Comparison of ENCODE assay signal across 8 mouse cellular contexts in the genomic region with DNA sequence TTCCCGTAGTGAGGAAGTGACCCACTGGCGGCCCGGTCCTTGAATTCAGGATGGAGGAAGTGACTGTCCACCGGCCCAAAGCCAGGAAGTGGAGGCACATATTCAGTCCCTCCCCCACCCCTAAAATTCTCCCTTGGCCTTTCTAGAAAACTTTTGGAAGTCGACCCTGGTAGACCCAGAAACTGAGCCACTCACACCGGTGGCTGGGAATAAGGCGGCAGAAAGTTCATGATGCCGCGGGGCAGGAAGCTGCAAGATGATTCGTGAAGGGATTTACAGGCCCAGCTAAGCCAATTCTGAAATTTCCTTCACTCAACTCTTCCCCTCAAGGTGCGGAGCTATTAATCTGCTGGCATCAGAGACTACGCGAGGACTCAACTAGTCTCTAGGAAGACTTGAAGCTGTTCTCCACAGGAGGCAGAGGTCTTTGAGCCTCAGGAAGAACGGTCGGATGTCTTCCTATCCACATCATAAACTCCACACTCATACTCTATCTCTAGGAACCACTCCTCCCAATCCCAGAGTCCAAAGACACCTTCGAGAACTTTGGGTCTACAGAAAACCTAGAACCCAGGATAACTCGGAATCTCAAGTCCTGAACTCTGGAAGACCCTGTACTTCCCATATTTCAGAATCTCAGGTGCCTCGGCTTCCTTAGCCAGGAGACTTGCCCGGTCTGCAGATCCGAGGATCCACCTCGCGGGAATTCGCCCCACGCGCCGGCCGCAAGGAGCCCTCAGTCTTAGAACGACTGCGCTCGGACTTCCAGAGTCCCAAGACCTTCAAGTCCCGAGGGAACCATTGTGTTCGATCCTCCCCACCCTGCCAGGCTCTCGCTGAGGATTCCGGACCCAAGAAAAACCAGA. TPM values are rescaled to one million over a fixed set of nuclear protein-coding genes. Genes with fewer than 3 reads are reported as not detected.
A peak's percentile ranks its signal among the peaks of the same experiment; 100 is the strongest.
DNase-seq lines count a peak whose midpoint lies in the region; ATAC-seq and TF ChIP-seq lines count a peak whose summit lies in the region.

No protein-coding gene starts in this region.

- ATAC-seq in hindbrain, embryonic 15.5 days (ENCODE audit: low FRiP score, low read depth), result no peak
- peak; percentile 22 for ATAC-seq in liver, embryonic 15.5 days (ENCODE audit: insufficient read depth)

- H3K4me1 ChIP-seq in ES-Bruce4 (ENCODE audit: control insufficient read depth, insufficient read depth, low read length), result no peaks in the 10 kb centered on the region
- H3K4me1 ChIP-seq in erythroblast, embryonic 14.5 days (ENCODE audit: control insufficient read depth), result peaks cover 47% of the 10 kb centered on the region
- peaks cover 18% of the 10 kb centered on the region for H3K4me1 ChIP-seq in hindbrain, embryonic 15.5 days (replicated peaks)
- H3K4me1 ChIP-seq in liver, embryonic 15.5 days (replicated peaks), result peaks cover 54% of the 10 kb centered on the region
- peaks cover 6% of the 10 kb centered on the region for H3K4me1 ChIP-seq in olfactory bulb, adult 2 months (ENCODE audit: control insufficient read depth, insufficient read depth, low read length)

- H3K4me2 ChIP-seq in hindbrain, embryonic 15.5 days, result peak overlapping the region; percentile 80
- peak overlapping the region; percentile 83 for H3K4me2 ChIP-seq in liver, embryonic 15.5 days

- no peaks in the 10 kb centered on the region for H3K27me3 ChIP-seq in ES-Bruce4 (ENCODE audit: control insufficient read depth, insufficient read depth, low read length, poor library complexity, severe bottlenecking)
- no peaks in the 10 kb centered on the region for H3K27me3 ChIP-seq in erythroblast, embryonic 14.5 days (ENCODE audit: control insufficient read depth)
- no peaks in the 10 kb centered on the region for H3K27me3 ChIP-seq in hindbrain, embryonic 15.5 days
- no peaks in the 10 kb centered on the region for H3K27me3 ChIP-seq in liver, embryonic 15.5 days

- TF ChIP-seq POLR2A in ES-Bruce4 (IDR thresholded peaks at IDR 0.05; ENCODE audit: insufficient read depth, low read length), result no peak
- TF ChIP-seq POLR2A in olfactory bulb, adult 2 months (IDR thresholded peaks at IDR 0.05; ENCODE audit: insufficient read depth, low read depth, low read length), result no peak

- WGBS in hindbrain, embryonic 15.5 days, result 8% methylated on average over 34 of the region's 34 CpGs
- 2% methylated on average over 34 of the region's 34 CpGs for WGBS in liver, embryonic 15.5 days (ENCODE audit: insufficient replicate concordance)
- WGBS in olfactory bulb, adult 2 months, result 11% methylated on average over 34 of the region's 34 CpGs

- H3K9ac ChIP-seq in ES-Bruce4 (ENCODE audit: low read depth, poor library complexity, severe bottlenecking), result peak overlapping the region; percentile 88
- peak overlapping the region; percentile 76 for H3K9ac ChIP-seq in hindbrain, embryonic 15.5 days
- H3K9ac ChIP-seq in liver, embryonic 15.5 days, result peak overlapping the region; percentile 68

- H3K4me3 ChIP-seq in ES-Bruce4 (ENCODE audit: low read depth, low read length), result peak overlapping the region; percentile 76
- H3K4me3 ChIP-seq in erythroblast, embryonic 14.5 days (replicated peaks), result peak overlapping the region; percentile 91
- H3K4me3 ChIP-seq in hindbrain, embryonic 15.5 days, result peak overlapping the region; percentile 78
- H3K4me3 ChIP-seq in liver, embryonic 15.5 days (replicated peaks), result peak overlapping the region; percentile 85
- peak overlapping the region; percentile 90 for H3K4me3 ChIP-seq in olfactory bulb, adult 2 months (ENCODE audit: insufficient read depth, low read depth, low read length)

- H3K36me3 ChIP-seq in ES-Bruce4 (ENCODE audit: control insufficient read depth, insufficient read depth, low read length, poor library complexity, severe bottlenecking), result peaks cover 6% of the 10 kb centered on the region
- H3K36me3 ChIP-seq in erythroblast, embryonic 14.5 days (ENCODE audit: control insufficient read depth), result peaks cover 7% of the 10 kb centered on the region
- no peaks in the 10 kb centered on the region for H3K36me3 ChIP-seq in hindbrain, embryonic 15.5 days
- H3K36me3 ChIP-seq in liver, embryonic 15.5 days (replicated peaks), result no peaks in the 10 kb centered on the region

- H3K9me3 ChIP-seq in ES-Bruce4 (replicated peaks; ENCODE audit: control insufficient read depth, insufficient read depth, low read length, poor library complexity, severe bottlenecking), result no peaks in the 10 kb centered on the region
- no peaks in the 10 kb centered on the region for H3K9me3 ChIP-seq in erythroblast, embryonic 14.5 days (ENCODE audit: control insufficient read depth, low read length)
- no peaks in the 10 kb centered on the region for H3K9me3 ChIP-seq in hindbrain, embryonic 15.5 days
- H3K9me3 ChIP-seq in liver, embryonic 15.5 days (replicated peaks), result no peaks in the 10 kb centered on the region

- H3K27ac ChIP-seq in ES-Bruce4 (ENCODE audit: insufficient read depth, low read length), result peak overlapping the region; percentile 32
- peak overlapping the region; percentile 71 for H3K27ac ChIP-seq in hindbrain, embryonic 15.5 days (replicated peaks)
- H3K27ac ChIP-seq in liver, embryonic 15.5 days (replicated peaks), result peak overlapping the region; percentile 67
- H3K27ac ChIP-seq in olfactory bulb, adult 2 months (ENCODE audit: insufficient read depth, low read depth, low read length), result peak overlapping the region; percentile 19; the same call in 1 of the 2 replicates

- no peak for TF ChIP-seq EP300 in ES-Bruce4 (IDR thresholded peaks at IDR 0.05; ENCODE audit: insufficient read depth, low read depth, low read length)

- TF ChIP-seq CTCF in ES-Bruce4 (IDR thresholded peaks at IDR 0.05; ENCODE audit: low read depth, low read length), result no peak
- TF ChIP-seq CTCF in olfactory bulb, adult 2 months (IDR thresholded peaks at IDR 0.05; ENCODE audit: insufficient read depth, low read depth, low read length), result no peak

- peak; percentile 35 for DNase-seq in 3134 (ENCODE audit: extremely low read depth, insufficient read length, low spot score)
- DNase-seq in ovary, postnatal 14 days (ENCODE audit: low spot score), result no peak
- DNase-seq in cerebellum, postnatal 25 days, result no peak

RNA-seq across cellular contexts. Expression of a gene that starts 0.6 kb away (rescaled TPM):
- 186 and 190 TPM in 2 replicates for polyA plus RNA-seq in ES-Bruce4 (2011; ENCODE audit: insufficient read depth, insufficient read length, low read depth, missing spikeins)
- polyA plus RNA-seq in erythroblast, embryonic 14.5 days (2012), result 1.4 and 1.6 TPM in 2 replicates
- polyA plus RNA-seq in hindbrain, embryonic 15.5 days (2015; fragmentation: Nextera tagmentation; extraction: Ambion mirVana), result 148 and 158 TPM in 2 replicates
- 7.6 and 9.0 TPM in 2 replicates for polyA plus RNA-seq in liver, embryonic 15.5 days (2015; fragmentation: Nextera tagmentation; extraction: Ambion mirVana)
- not detected in 2 replicates for polyA plus RNA-seq in olfactory bulb, adult 2 months (2012; ENCODE audit: insufficient read depth, insufficient read length, low replicate concordance, missing spikeins)

RNA-seq across cellular contexts. Expression of a gene that starts 43.8 kb away (rescaled TPM):
- polyA plus RNA-seq in ES-Bruce4 (2011; ENCODE audit: insufficient read depth, insufficient read length, low read depth, missing spikeins), result 20.4 and 21.4 TPM in 2 replicates
- 0.06 and 0.08 TPM in 2 replicates for polyA plus RNA-seq in erythroblast, embryonic 14.5 days (2012)
- polyA plus RNA-seq in hindbrain, embryonic 15.5 days (2015; fragmentation: Nextera tagmentation; extraction: Ambion mirVana), result 41.1 and 41.7 TPM in 2 replicates
- 7.5 and 9.2 TPM in 2 replicates for polyA plus RNA-seq in liver, embryonic 15.5 days (2015; fragmentation: Nextera tagmentation; extraction: Ambion mirVana)
- polyA plus RNA-seq in olfactory bulb, adult 2 months (2012; ENCODE audit: insufficient read depth, insufficient read length, low replicate concordance, missing spikeins), result not detected in 2 replicates

Comparison
In these comparisons a context has a peak if more than half of its experiments do, and no peak if none do; other contexts are left out.
1. H3K27ac ChIP-seq: peak in every context shown above with its lines; median percentile 71 in hindbrain, embryonic 15.5 days; 67 in liver, embryonic 15.5 days; 32 in ES-Bruce4; 19 in olfactory bulb, adult 2 months.